Comparison of ENCODE assay signal across 14 mouse cellular contexts in the genomic region with DNA sequence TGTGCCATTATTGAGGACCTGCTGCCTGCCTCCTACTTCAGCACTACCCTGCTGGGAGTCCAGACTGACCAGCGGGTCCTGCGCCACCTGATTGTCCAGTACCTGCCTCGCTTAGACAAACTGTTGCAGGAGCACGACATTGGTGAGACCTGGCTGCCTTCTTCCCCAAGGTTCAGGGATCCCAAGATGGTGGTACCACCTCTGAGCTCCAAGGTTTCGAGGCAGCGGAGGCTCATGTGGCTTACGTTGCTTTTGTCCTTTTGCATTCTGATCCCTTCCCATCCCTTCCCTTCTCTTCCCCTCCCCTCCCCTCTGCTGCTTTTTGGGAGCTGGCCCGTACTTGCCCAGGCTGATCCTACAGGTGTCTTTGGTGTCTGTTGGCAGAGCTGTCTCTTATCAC.
"Had no signal": no experiment of that assay in that cellular context is flagged by ENCODE, and none has a peak within 500 bp of the region (broad histone marks: within the 10 kb centered on the region; RNA-seq: fewer than 3 reads in every experiment).

No protein-coding gene starts in this region.

- H3K4me1 ChIP-seq: neural tube, embryonic 15.5 days; stomach, embryonic 15.5 days had no signal

- H3K9me3 ChIP-seq: neural tube, embryonic 15.5 days; stomach, embryonic 15.5 days had no signal

- DNase-seq: retina, postnatal 1 day; right cerebral cortex, adult 18-20 months; right cerebral cortex, postnatal 14 days; right cerebral cortex, postnatal 4 days; spleen, adult 18-20 months; thymus, adult 18-20 months; thymus, adult 2 months; thymus, postnatal 14 days; thymus, postnatal 25 days; thymus, postnatal 36 days; thymus, postnatal 4 days had no signal

- H3K27me3 ChIP-seq: neural tube, embryonic 15.5 days; stomach, embryonic 15.5 days had no signal

- H3K4me3 ChIP-seq: neural tube, embryonic 15.5 days; stomach, embryonic 15.5 days had no signal

- H3K27ac ChIP-seq: neural tube, embryonic 15.5 days; stomach, embryonic 15.5 days; stomach, postnatal 0 days had no signal
